Mouse (Mus musculus) small intestine, adult 2 months (tissue): ENCODE results near the gene Git2.

ENCODE experiments used
- CTCF ChIP-seq: fragments of 200-500 bp; IDR thresholded peaks from 2 replicates; pipeline ENCODE4 v1.5.1; 2012; ENCODE audit warnings: low read depth, mild to moderate bottlenecking, control low read depth, inconsistent platforms, low read length, moderate library complexity, mixed read lengths; ENCODE audit not compliant: insufficient replicate concordance, insufficient read length; ENCODE audit errors: extremely low read depth
- POLR2A ChIP-seq: fragments of 200-500 bp; IDR thresholded peaks from 2 replicates; pipeline ENCODE4 v1.6.1; 2012; ENCODE audit warnings: low read depth, mild to moderate bottlenecking, control low read depth, inconsistent platforms, low read length, moderate library complexity

- no peak for TF ChIP-seq POLR2A
- peak; percentile 99; the same call in 1 of the 2 replicates for TF ChIP-seq CTCF
Measured at GRCm38 (mm10) chr5:114824197-114824596, 48.9 kb upstream of the Git2 start.
